Mouse (Mus musculus) lung, embryonic 15.5 days (tissue): ENCODE results near the gene Smarcb1. TPM values are rescaled to one million over a fixed set of nuclear protein-coding genes. Genes with fewer than 3 reads are reported as not detected.

Source experiments
- ATAC-seq: fragments of 200-750 bp; cut with Nextera tagmentation; 2 replicates; pipeline ENCODE4 v1.8.0; 2017; ENCODE audit warnings: moderate number of reproducible peaks, borderline replicate concordance; ENCODE audit not compliant: low FRiP score, low TSS enrichment; ENCODE audit errors: extremely low read depth
- H3K27ac ChIP-seq: fragments of 300-500 bp; sonication (generic); 2 replicates; pipeline ENCODE4 v1.5.1; 2015; ENCODE audit warnings: moderate library complexity, mild to moderate bottlenecking, inconsistent platforms
- H3K27me3 ChIP-seq: fragments of 300-500 bp; sonication (generic); 2 replicates; pipeline ENCODE4 v1.6.1; 2015; ENCODE audit warnings: inconsistent platforms
- H3K36me3 ChIP-seq: fragments of 300-500 bp; sonication (generic); 2 replicates; pipeline ENCODE4 v1.6.1; 2015; ENCODE audit warnings: inconsistent platforms
- H3K4me1 ChIP-seq: fragments of 300-500 bp; sonication (generic); 2 replicates; pipeline ENCODE4 v1.6.1; 2015; ENCODE audit warnings: inconsistent platforms
- H3K4me2 ChIP-seq: fragments of 300-500 bp; sonication (generic); 2 replicates; pipeline ENCODE4 v1.6.1; 2015; ENCODE audit warnings: inconsistent platforms, mild to moderate bottlenecking, moderate library complexity
- H3K4me3 ChIP-seq: fragments of 300-500 bp; sonication (generic); 2 replicates; pipeline ENCODE4 v1.5.1; 2015; ENCODE audit warnings: mild to moderate bottlenecking, inconsistent platforms
- H3K9ac ChIP-seq: fragments of 300-500 bp; sonication (generic); 2 replicates; pipeline ENCODE4 v1.6.1; 2015; ENCODE audit warnings: inconsistent platforms
- H3K9me3 ChIP-seq: fragments of 300-500 bp; sonication (generic); 2 replicates; pipeline ENCODE4 v1.6.1; 2016; ENCODE audit warnings: inconsistent platforms
- WGBS: fragments of 180-500 bp; shearing (Covaris S2); methylation state at CpG from one replicate; pipeline ENCODE4 v1.1.7; 2015; 5-methylcytosine and 5-hydroxymethylcytosine counted together
- polyA plus RNA-seq: library from polyadenylated mRNA; unstranded; fragments of >200 nt; fragmentation: Nextera tagmentation; extraction: Ambion mirVana; gene quantifications from 2 replicates; pipeline ENCODE4 v1.2.1, GENCODE M21; 2015

The Smarcb1 gene
- polyA plus RNA-seq, 1 experiment from 2014 or later: 213 TPM

DNA sequence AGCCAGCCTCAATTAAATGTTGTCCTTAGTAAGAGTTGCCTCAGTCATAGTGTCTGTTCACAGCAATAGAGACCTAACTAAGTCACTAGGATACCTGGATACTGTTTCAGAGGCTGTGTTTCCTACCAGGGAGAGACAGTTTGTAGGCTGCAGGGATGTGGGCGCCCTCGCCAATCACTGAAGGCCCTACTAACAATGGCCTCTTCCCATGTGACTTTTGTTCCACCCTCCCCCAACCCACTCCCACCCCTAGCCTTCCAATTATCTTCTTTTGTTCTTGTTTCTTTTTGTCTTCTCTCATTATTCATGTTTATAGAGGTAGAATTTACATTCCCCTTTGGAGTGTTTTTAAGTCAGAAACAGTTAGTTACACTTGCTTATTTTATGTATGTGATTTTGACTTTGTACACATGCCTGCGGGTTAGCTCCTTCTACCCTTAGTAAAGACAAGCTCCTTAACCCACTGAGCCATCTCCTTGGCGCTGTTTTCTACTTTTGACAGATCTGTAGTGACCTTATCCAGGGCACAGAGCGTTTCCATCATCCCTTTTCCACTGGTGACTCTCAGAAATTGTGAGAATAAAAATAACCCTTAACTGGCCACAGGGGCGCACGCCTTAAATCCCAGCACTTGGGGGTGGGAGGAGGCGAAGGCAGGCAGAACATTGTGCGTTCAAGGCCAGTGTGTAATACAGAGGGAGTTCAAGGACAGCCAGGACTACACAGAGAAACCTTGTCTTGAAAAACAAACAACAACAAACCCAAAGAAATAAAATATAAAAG, 19.8 kb upstream of the Smarcb1 start:
- no peak overlapping the region for H3K4me2 ChIP-seq
- no peaks in the 10 kb centered on the region for H3K36me3 ChIP-seq

DNA sequence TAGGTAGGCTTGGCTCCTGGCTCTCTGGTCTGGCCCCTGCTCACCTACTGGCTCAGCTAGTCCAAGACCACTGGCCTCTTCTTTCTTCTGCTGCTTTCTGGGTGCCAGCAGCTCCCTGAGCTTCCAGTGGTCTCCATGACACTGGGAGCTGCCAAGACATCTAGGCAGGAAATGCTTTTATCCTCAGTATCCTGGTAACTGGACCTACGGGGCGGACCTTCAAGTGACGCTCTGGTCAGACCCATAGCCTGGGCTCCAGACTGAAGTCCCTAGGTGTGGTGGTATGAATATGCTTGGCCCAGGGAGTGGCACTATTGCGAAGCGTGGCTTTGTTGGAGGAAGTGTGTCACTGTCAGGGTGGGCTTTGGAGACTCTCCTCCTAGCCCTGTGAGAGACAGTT, 19.1 kb upstream of the Smarcb1 start, which contains the start of gene Gm867:
Gene Gm867 (minus strand): TSS at position 153 of the 400 bp plus-strand sequence.
- no peak for ATAC-seq
- Histone ChIP-seq H3K27me3 (peaks cover 21% of the 10 kb centered on the region), H3K9me3 (no peaks in the 10 kb centered on the region), H3K9ac (no peak within 1 kb of the TSS), H3K4me3 (no peak within 1 kb of the TSS), H3K4me1 (peaks cover 26% of the 10 kb centered on the region), H3K27ac (no peak within 1 kb of the TSS), H3K4me2 (no peak within 1 kb of the TSS), H3K36me3 (no peaks in the 10 kb centered on the region)
- 73% methylated on average over 5 of the region's 5 CpGs for WGBS

More for the DNA sequence above, 19.8 kb upstream of the Smarcb1 start:
- no peak for ATAC-seq
- WGBS: 69% methylated on average over 9 of the region's 9 CpGs
- Histone ChIP-seq H3K9me3 (no peaks in the 10 kb centered on the region), H3K27ac (no peak overlapping the region), H3K4me1 (peaks cover 22% of the 10 kb centered on the region), H3K9ac (no peak overlapping the region), H3K4me3 (no peak overlapping the region), H3K27me3 (peaks cover 14% of the 10 kb centered on the region)

DNA sequence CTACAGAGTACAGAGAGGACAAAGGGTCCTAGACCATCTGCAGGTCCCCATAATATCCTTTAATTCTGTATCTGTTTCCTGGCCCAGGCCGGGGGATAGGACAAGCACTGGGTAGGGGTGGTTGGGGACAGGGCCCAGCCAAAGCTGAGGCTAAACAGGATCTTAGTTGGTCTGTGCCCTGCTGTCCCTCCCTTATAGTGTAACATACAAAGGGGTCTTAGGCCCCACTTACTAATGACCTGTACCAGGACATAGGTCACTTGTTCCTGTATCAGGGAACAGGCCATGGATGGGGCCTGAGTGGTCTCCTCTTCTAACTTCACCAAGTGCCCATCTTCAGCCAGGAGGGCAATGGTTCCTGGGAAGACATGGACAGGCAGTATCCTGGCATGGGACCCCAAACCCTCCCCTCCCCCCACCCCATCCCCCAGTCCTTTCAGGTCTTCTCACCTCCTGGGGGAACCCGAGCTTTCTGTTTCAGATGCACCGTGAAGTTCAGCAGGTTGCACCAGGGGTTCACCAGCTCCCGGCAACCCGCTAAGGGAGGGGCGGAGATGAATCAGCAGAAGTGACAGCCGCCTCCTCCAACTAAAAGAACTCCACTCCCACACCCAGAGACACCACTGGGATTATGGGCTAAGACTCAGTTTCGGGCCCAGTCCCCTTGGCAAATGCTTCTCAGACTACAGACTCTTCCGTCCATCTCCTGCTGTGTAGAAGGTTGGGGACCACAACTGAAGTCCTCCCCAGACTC, 18.2 kb upstream of the Smarcb1 start:
- 58% methylated on average over 9 of the region's 9 CpGs for whole genome bisulfite sequencing
- no peak overlapping the region for H3K4me2 ChIP-seq
- no peak overlapping the region for H3K4me3 ChIP-seq
- H3K27ac ChIP-seq: no peak overlapping the region
- H3K36me3 ChIP-seq: no peaks in the 10 kb centered on the region
- peaks cover 27% of the 10 kb centered on the region for H3K27me3 ChIP-seq
- H3K9ac ChIP-seq: no peak overlapping the region
- H3K4me1 ChIP-seq: peaks cover 26% of the 10 kb centered on the region
- no peak for ATAC-seq
- H3K9me3 ChIP-seq: no peaks in the 10 kb centered on the region

DNA sequence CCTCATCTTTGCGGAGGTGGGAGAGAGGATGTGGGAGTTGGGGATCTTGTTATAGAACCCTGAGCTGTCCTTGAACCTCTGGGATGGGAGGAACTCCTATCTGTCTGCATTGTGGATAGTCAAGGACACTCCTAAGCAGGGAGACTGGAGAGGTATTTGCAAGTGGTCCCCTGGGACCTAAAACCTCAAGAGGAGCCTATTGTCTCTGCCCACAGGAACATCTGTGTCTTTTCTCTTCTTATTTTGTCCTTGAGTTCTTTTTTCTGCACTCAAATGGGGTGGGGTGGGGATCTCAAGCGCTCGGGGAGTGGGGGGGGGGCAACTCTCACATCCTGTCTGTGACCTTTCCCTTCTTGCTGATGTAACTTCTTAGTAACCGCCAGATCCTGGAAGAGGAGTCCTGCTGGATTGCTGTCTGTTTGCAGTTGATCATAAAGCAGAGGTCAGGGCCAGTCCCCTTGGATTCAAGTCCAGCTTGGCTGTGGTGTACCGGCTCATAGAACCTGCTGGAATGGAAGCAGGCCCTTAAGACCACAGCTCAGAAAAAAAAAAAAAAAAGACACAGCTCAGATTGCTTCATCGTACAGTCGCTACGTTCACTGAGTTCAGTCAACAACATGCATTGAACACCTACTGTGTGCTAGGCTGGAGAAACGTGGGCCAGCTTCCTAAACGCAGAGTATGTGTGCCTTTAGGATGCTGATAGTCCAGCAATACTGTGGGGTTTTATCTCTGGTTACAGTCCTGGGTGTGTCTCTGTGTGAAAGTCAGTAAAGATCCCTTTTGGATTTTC, 16.6 kb upstream of the Smarcb1 start:
- no peak for ATAC-seq
- no peaks in the 10 kb centered on the region for H3K9me3 ChIP-seq
- H3K27ac ChIP-seq: no peak overlapping the region
- H3K36me3 ChIP-seq: no peaks in the 10 kb centered on the region
- WGBS: 51% methylated on average over 10 of the region's 10 CpGs
- H3K4me2 ChIP-seq: no peak overlapping the region
- no peak overlapping the region for H3K9ac ChIP-seq
- no peak overlapping the region for H3K4me3 ChIP-seq
- H3K27me3 ChIP-seq: peaks cover 28% of the 10 kb centered on the region
- H3K4me1 ChIP-seq: peaks cover 22% of the 10 kb centered on the region

DNA sequence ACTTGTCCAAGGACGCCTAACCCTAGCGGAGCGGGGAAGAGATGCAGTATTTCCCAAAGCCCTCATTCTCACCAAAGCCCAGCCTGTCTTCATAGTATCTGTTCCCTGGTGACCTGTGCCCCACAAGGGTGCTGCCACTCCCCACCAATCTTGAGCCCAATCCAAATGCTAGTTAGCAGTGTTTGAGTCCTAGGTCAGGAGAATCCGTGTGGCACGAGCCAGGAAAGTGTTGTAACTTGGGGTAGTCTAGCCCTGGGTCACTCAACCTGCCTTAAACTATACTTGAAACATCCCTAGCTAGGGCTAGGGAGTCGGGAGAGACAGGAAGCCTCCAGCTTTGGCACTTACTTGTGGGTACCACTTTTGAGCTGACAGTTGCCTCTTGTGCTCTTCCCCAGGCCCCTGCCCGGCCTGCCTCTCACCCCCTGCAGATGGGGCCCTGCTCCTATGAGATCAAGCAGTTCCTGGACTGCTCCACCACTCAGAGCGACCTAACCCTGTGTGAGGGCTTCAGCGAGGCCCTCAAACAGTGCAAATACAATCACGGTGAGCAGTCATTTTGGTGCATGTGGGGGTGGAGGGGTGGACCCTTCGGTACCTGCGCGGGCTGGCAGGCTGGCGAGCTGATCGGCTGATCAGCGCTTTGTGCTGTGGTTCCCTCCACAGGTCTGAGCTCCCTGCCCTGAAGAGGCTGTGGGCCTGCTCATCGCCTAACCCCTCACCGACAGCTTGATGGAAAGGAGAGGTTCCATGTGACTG, 15.7 kb upstream of the Smarcb1 start:
- no peak overlapping the region for H3K9ac ChIP-seq

DNA sequence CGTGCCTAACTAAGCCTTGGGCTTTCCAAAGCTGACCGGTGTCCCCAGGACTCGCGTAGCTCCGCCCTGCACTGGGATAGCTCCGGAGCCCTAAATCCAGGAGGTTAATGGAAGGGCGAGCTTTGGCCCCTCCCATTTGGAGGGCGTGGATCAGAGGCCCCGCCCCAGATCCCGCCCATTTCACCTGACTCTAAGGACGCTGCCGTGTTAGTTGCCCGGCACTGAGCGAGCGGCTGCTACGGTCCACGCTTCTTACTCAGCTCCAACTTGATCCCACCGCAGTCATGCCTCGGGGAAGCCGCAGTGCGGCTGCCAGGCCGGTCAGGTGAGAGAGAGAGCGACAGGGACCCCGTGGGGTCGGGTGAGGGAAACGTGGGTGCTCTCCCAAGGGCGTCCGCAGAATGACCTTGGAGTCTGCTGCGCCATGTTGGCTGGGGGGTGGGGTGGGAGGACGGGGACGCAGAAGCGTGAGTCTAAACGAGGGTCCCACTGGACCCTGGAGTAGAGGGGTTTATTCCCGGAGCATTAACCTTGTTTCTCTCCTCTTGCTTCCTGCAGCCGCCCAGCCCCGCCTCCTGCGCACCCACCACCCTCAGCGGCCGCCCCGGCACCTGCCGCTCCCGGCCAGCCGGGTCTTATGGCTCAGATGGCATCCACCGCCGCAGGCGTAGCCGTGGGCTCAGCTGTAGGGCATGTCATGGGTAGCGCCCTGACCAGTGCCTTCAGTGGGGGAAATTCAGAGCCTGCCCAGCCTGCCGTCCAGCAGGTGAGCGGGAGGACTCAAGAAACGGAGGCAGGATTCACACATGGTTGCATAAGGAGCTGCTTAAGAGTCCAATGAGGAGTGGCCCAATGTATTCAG, 14.5 kb upstream of the Smarcb1 start, which contains the start of gene Mmp11:
Gene Mmp11 (minus strand): TSS at position 817 of the 862 bp plus-strand sequence.
- peak within 1 kb of the TSS; percentile 59 for H3K4me3 ChIP-seq
- no peaks in the 10 kb centered on the region for H3K9me3 ChIP-seq
- H3K36me3 ChIP-seq: no peaks in the 10 kb centered on the region
- H3K4me1 ChIP-seq: peaks cover 41% of the 10 kb centered on the region
- H3K27ac ChIP-seq: peak within 1 kb of the TSS; percentile 55
- under 1% methylated on average over 51 of the region's 51 CpGs for WGBS
- H3K9ac ChIP-seq: peak within 1 kb of the TSS; percentile 47
- peaks cover 37% of the 10 kb centered on the region for H3K27me3 ChIP-seq
- ATAC-seq: peak; percentile 59
- H3K4me2 ChIP-seq: peak within 1 kb of the TSS; percentile 82

More for the DNA sequence above, 15.7 kb upstream of the Smarcb1 start:
- Histone ChIP-seq H3K4me2 (peak overlapping the region; percentile 82), H3K27me3 (peaks cover 28% of the 10 kb centered on the region), H3K27ac (no peak overlapping the region), H3K9me3 (no peaks in the 10 kb centered on the region), H3K4me3 (no peak overlapping the region), H3K4me1 (peaks cover 30% of the 10 kb centered on the region), H3K36me3 (no peaks in the 10 kb centered on the region)
- ATAC-seq: no peak
- 42% methylated on average over 18 of the region's 18 CpGs for WGBS

DNA sequence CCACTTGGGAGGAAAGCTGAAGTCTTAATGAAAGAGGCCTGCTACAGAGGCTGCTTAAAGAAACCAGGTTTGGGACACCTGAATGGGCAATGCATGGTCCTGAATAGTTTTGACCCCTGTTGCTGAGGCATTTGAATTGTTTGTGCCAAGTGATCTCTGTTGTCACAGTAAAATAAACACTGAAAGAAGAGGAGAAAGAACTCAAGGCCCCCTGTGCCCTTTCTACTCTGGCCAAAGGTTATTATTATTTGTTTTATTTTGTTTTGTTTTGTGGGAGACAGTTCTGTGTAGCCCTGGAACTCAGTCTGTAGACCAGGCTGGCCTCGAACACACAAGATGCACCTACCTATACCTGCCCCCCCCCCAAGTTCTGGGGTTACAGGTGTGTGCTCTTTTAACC, 13.6 kb upstream of the Smarcb1 start:
- no peak for ATAC-seq
- Histone ChIP-seq H3K4me3 (no peak overlapping the region; the same call in 1 of the 2 replicates), H3K9ac (no peak overlapping the region), H3K9me3 (no peaks in the 10 kb centered on the region), H3K36me3 (no peaks in the 10 kb centered on the region), H3K4me2 (peak overlapping the region; percentile 82), H3K27ac (no peak overlapping the region), H3K4me1 (peaks cover 50% of the 10 kb centered on the region), H3K27me3 (peaks cover 37% of the 10 kb centered on the region)
- 29% methylated on average over 1 of the region's 1 CpGs for WGBS

DNA sequence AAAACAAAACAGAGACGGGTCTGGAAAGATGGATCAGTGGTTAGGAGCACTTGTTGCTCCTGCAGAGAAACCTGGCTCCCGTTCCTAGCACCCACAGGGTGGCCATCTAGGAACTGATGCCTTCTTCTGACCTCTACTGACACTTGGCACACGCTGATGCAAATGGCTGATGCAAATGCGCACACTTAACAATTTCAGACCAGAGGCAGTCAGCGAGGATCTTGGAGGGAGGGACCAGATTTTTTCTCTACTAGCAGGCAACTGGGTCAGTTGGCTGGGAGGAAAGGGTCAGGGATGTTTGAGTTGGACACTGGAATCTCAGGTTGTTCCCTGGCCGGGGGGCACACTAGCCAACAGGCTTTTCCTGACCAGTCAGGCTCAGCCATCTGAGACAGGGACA, 11.5 kb upstream of the Smarcb1 start, which contains the start of gene Chchd10:
Gene Chchd10 (plus strand): TSS at position 240 of the 400 bp plus-strand sequence.
- Histone ChIP-seq H3K27me3 (peaks cover 37% of the 10 kb centered on the region), H3K9ac (peak within 1 kb of the TSS; percentile 87), H3K27ac (peak within 1 kb of the TSS; percentile 89), H3K4me3 (peak within 1 kb of the TSS; percentile 67), H3K4me2 (peak within 1 kb of the TSS; percentile 98), H3K4me1 (peaks cover 53% of the 10 kb centered on the region), H3K36me3 (peaks cover 2% of the 10 kb centered on the region; the same call in 1 of the 2 replicates), H3K9me3 (no peaks in the 10 kb centered on the region)
- ATAC-seq: no peak
- 31% methylated on average over 6 of the region's 6 CpGs for WGBS

DNA sequence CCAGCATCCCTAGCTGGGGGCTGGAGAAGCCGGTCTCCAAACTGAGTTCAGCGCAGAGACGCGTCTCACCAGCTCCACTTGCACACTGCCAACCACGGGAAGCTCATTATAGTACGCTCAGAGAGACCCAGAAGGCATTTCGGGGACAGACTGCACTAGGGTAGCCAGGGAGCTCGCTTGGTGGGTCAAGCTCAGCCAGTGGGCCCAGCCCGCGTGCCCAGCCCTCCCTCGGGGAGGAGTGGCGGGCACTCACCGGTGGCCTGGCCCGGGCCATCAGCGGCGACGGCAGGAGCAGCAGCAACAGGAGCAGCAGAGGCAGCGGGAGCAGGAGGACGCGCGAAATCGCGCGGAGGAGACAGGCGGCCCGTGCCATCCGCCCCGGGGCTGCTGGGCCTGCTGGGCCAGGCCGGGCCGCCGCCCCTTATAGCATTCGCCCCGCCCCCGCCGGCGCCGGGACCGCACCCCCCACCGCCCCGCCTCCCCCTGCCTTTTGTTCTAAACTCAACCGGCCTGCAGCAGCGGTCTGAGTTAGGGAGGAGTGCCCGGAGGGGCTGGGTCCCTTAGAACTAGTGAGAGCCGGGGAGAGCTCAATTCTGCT, 10.8 kb upstream of the Smarcb1 start:
- Histone ChIP-seq H3K4me3 (peak overlapping the region; percentile 67), H3K27ac (peak overlapping the region; percentile 89), H3K9ac (peak overlapping the region; percentile 87), H3K9me3 (no peaks in the 10 kb centered on the region), H3K4me1 (peaks cover 50% of the 10 kb centered on the region), H3K36me3 (peaks cover 10% of the 10 kb centered on the region; the same call in 1 of the 2 replicates), H3K4me2 (peak overlapping the region; percentile 98), H3K27me3 (peaks cover 32% of the 10 kb centered on the region)
- WGBS: 1% methylated on average over 44 of the region's 44 CpGs
- peak; percentile 55; the same call in 1 of the 2 replicates for ATAC-seq

DNA sequence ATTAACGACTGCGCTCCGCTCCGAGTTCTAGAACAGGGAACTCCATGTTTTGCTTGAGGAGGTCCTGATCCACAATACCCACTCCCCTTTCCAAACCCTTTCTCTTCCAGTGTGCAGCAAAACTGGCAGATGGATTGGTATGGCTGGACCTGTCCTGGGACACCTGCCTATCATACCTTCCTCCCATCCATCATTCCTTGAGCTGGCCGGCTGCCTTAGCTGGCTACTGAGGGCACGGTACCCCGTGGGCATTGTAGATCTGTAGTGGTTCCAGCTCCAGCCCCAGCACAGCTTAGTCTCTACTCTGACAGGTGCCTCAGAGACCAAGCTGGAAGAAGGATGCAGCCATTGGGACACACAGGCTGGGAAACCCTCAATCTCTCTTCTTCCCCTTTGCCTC, 9.9 kb upstream of the Smarcb1 start:
- Histone ChIP-seq H3K4me1 (peaks cover 44% of the 10 kb centered on the region), H3K27me3 (peaks cover 24% of the 10 kb centered on the region), H3K4me3 (peak overlapping the region; percentile 67), H3K36me3 (peaks cover 18% of the 10 kb centered on the region; the same call in 1 of the 2 replicates), H3K27ac (peak overlapping the region; percentile 89), H3K9me3 (no peaks in the 10 kb centered on the region), H3K4me2 (peak overlapping the region; percentile 98), H3K9ac (peak overlapping the region; percentile 87)
- WGBS: 19% methylated on average over 7 of the region's 7 CpGs
- no peak for ATAC-seq
